Mouse (Mus musculus): Measurements from ENCODE around the gene Ewsr1. TPM values are rescaled to one million over a fixed set of nuclear protein-coding genes. Genes with fewer than 3 reads are reported as not detected.

Ewsr1 gene
- polyA plus RNA-seq (2014; fragmentation: Illumina TruSeq; extraction: RNeasy Lipid Tissue Mini Kit (QIAGEN cat#74804); ENCODE audit: low replicate concordance), result 223 TPM

GRCm38 (mm10) chr11:5098736-5099542, at the start of gene Ewsr1, which contains the start of gene Rhbdd3:
TSS of gene Ewsr1 (minus strand) at chr11:5099266.
TSS of gene Rhbdd3 (plus strand) at chr11:5098926.

GRCm38 (mm10) chr11:5065056-5065821, 33.8 kb downstream of the Ewsr1 start, which contains the start of gene Gas2l1:
TSS of gene Gas2l1 (minus strand) at chr11:5065327.

GRCm38 (mm10) chr11:5057856-5058641, 41.0 kb downstream of the Ewsr1 start, which contains the start of gene Rasl10a:
TSS of gene Rasl10a (plus strand) at chr11:5058128.

Other genes with a start within 250 kb of the Ewsr1 start
- gene Nf2, start 249.7 kb downstream of the Ewsr1 start, polyA plus RNA-seq (2014; fragmentation: Illumina TruSeq; extraction: RNeasy Lipid Tissue Mini Kit (QIAGEN cat#74804); ENCODE audit: low replicate concordance), result 65.1 TPM
- 39.5 TPM for gene Nipsnap1, start 225.3 kb downstream of the Ewsr1 start, polyA plus RNA-seq (2014; fragmentation: Illumina TruSeq; extraction: RNeasy Lipid Tissue Mini Kit (QIAGEN cat#74804); ENCODE audit: low replicate concordance)
- gene Thoc5, start 203.9 kb downstream of the Ewsr1 start, polyA plus RNA-seq (2014; fragmentation: Illumina TruSeq; extraction: RNeasy Lipid Tissue Mini Kit (QIAGEN cat#74804); ENCODE audit: low replicate concordance), result 2.5 TPM
- not detected for gene Nefh, start 151.2 kb downstream of the Ewsr1 start, polyA plus RNA-seq (2014; fragmentation: Illumina TruSeq; extraction: RNeasy Lipid Tissue Mini Kit (QIAGEN cat#74804); ENCODE audit: low replicate concordance)
- gene Ap1b1, start 112.4 kb downstream of the Ewsr1 start, polyA plus RNA-seq (2014; fragmentation: Illumina TruSeq; extraction: RNeasy Lipid Tissue Mini Kit (QIAGEN cat#74804); ENCODE audit: low replicate concordance), result 57.9 TPM
- not detected for gene Rasl10a, start 41.1 kb downstream of the Ewsr1 start, polyA plus RNA-seq (2014; fragmentation: Illumina TruSeq; extraction: RNeasy Lipid Tissue Mini Kit (QIAGEN cat#74804); ENCODE audit: low replicate concordance)
- 1.3 TPM for gene Gas2l1, start 33.9 kb downstream of the Ewsr1 start, polyA plus RNA-seq (2014; fragmentation: Illumina TruSeq; extraction: RNeasy Lipid Tissue Mini Kit (QIAGEN cat#74804); ENCODE audit: low replicate concordance)
- gene Rhbdd3, start 340 bp downstream of the Ewsr1 start, polyA plus RNA-seq (2014; fragmentation: Illumina TruSeq; extraction: RNeasy Lipid Tissue Mini Kit (QIAGEN cat#74804); ENCODE audit: low replicate concordance), result 0.26 TPM
- gene Emid1, start 53.0 kb upstream of the Ewsr1 start, polyA plus RNA-seq (2014; fragmentation: Illumina TruSeq; extraction: RNeasy Lipid Tissue Mini Kit (QIAGEN cat#74804); ENCODE audit: low replicate concordance), result not detected
- 1.3 TPM for gene Kremen1, start 162.3 kb upstream of the Ewsr1 start, polyA plus RNA-seq (2014; fragmentation: Illumina TruSeq; extraction: RNeasy Lipid Tissue Mini Kit (QIAGEN cat#74804); ENCODE audit: low replicate concordance)

All from small intestine, adult 10 weeks (tissue).